Mouse (Mus musculus): Measurements from ENCODE around the gene Gp1ba. TPM values are rescaled to one million over a fixed set of nuclear protein-coding genes. Genes with fewer than 3 reads are reported as not detected.

Gene Gp1ba
- polyA plus RNA-seq (2015; fragmentation: Nextera tagmentation; extraction: Ambion mirVana): 0.05 and 0.06 TPM in 2 replicates

GRCm38 (mm10) chr11:70638714-70639278 is at the start of gene Gp1ba:
Gene Gp1ba (plus strand): TSS chr11:70639122.
- H3K27me3 ChIP-seq (replicated peaks; ENCODE audit: control insufficient read depth, insufficient read depth, low read length): no peaks in the 10 kb centered on the region
- no peak within 1 kb of the TSS for H3K27ac ChIP-seq (ENCODE audit: low read length)
- ATAC-seq: peak; percentile 23; the same call in 1 of the 2 replicates
- no peaks in the 10 kb centered on the region for H3K9me3 ChIP-seq (ENCODE audit: control insufficient read depth, low read length)
- no peak within 1 kb of the TSS for H3K9ac ChIP-seq (ENCODE audit: low read depth, low read length)
- H3K4me1 ChIP-seq (ENCODE audit: control insufficient read depth, insufficient read depth, low read length): no peaks in the 10 kb centered on the region
- H3K36me3 ChIP-seq (ENCODE audit: control insufficient read depth, insufficient read depth, low read length): no peaks in the 10 kb centered on the region
- H3K4me3 ChIP-seq (ENCODE audit: low read length): no peak within 1 kb of the TSS
- no peak within 1 kb of the TSS for H3K4me2 ChIP-seq (ENCODE audit: low read depth, low read length)
- 36% methylated on average over 5 of the region's 5 CpGs for WGBS

DNA sequence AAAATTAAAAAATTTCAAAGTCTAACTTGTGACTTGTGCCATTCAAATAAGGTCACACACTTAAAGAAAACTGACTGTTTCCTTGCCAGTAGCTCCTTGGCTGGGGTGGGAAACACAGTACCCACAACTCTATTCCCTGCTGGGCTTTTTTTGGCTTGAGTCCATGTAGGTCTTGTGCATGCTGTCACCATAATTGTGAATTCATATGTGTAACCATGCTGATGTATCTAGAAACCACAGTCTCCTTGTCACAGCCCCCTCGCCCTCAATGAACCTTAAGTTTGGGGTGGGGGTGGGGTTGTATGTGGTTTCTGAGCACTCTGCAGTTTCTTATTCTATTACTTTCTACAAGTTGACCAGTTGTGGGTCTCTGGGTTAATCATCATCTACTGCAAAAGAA is 47.2 kb upstream of the Gp1ba start:
- Histone ChIP-seq H3K36me3 (ENCODE audit: control insufficient read depth, insufficient read depth, low read length) (no peaks in the 10 kb centered on the region), H3K27ac (ENCODE audit: low read length) (no peak overlapping the region), H3K9ac (ENCODE audit: low read depth, low read length) (no peak overlapping the region), H3K27me3 (replicated peaks; ENCODE audit: control insufficient read depth, insufficient read depth, low read length) (no peaks in the 10 kb centered on the region), H3K4me2 (ENCODE audit: low read depth, low read length) (no peak overlapping the region), H3K4me3 (ENCODE audit: low read length) (no peak overlapping the region), H3K9me3 (ENCODE audit: control insufficient read depth, low read length) (no peaks in the 10 kb centered on the region), H3K4me1 (ENCODE audit: control insufficient read depth, insufficient read depth, low read length) (peaks cover 24% of the 10 kb centered on the region)
- whole genome bisulfite sequencing: 89% methylated on average over 1 of the region's 1 CpGs
- ATAC-seq: no peak

- H3K27me3 ChIP-seq (replicated peaks; ENCODE audit: control insufficient read depth, insufficient read depth, low read length): no peaks in the 10 kb centered on the region
- no peak overlapping the region for H3K4me2 ChIP-seq (ENCODE audit: low read depth, low read length)
- no peaks in the 10 kb centered on the region for H3K9me3 ChIP-seq (ENCODE audit: control insufficient read depth, low read length)
- no peak overlapping the region for H3K4me3 ChIP-seq (ENCODE audit: low read length)
- H3K27ac ChIP-seq (ENCODE audit: low read length): peak overlapping the region; percentile 14; the same call in 1 of the 2 replicates
- H3K4me1 ChIP-seq (ENCODE audit: control insufficient read depth, insufficient read depth, low read length): peaks cover 26% of the 10 kb centered on the region
- H3K36me3 ChIP-seq (ENCODE audit: control insufficient read depth, insufficient read depth, low read length): 0 out of 2 replicates have a peak, but pooled peaks cover 2% of the 10 kb centered on the region
- ATAC-seq: no peak
- 83% methylated on average over 15 of the region's 15 CpGs for WGBS
- H3K9ac ChIP-seq (ENCODE audit: low read depth, low read length): no peak overlapping the region
Measured at GRCm38 (mm10) chr11:70594253-70594989, 44.5 kb upstream of the Gp1ba start.

DNA sequence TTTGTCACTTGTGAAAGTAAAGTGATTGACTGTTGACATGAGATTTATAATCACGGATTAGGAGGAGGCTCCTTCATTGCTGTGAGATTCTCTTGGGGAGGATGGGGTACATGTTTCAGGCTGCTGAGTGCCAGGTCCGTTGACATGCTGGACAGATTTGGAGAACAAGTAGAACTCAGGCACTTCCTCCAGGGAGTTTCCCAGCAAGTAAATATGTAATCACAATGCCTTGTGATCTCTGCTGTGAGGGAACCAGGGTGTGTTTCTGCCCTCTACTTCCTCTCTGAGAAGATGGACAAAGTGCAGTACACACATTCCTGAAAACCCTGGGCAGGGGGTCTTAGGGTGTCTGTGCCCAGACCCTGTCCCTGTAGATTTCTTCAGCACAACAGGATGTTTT is 43.3 kb upstream of the Gp1ba start:
- ATAC-seq: peak; percentile 79

GRCm38 (mm10) chr11:70596094-70596493 is 42.8 kb upstream of the Gp1ba start:
- no peaks in the 10 kb centered on the region for H3K9me3 ChIP-seq (ENCODE audit: control insufficient read depth, low read length)
- H3K4me1 ChIP-seq (ENCODE audit: control insufficient read depth, insufficient read depth, low read length): peaks cover 26% of the 10 kb centered on the region
- H3K27ac ChIP-seq (ENCODE audit: low read length): peak overlapping the region; percentile 89
- 0 out of 2 replicates have a peak overlapping the region, but pooled peaks have one; percentile 11 for H3K4me2 ChIP-seq (ENCODE audit: low read depth, low read length)
- peak; percentile 74 for ATAC-seq
- 64% methylated on average over 4 of the region's 4 CpGs for WGBS
- H3K4me3 ChIP-seq (ENCODE audit: low read length): no peak overlapping the region
- peak overlapping the region; percentile 28; the same call in 1 of the 2 replicates for H3K9ac ChIP-seq (ENCODE audit: low read depth, low read length)
- no peaks in the 10 kb centered on the region for H3K27me3 ChIP-seq (replicated peaks; ENCODE audit: control insufficient read depth, insufficient read depth, low read length)
- 0 out of 2 replicates have a peak, but pooled peaks cover 3% of the 10 kb centered on the region for H3K36me3 ChIP-seq (ENCODE audit: control insufficient read depth, insufficient read depth, low read length)

More for the DNA sequence above, 43.3 kb upstream of the Gp1ba start:
- Histone ChIP-seq H3K36me3 (ENCODE audit: control insufficient read depth, insufficient read depth, low read length) (0 out of 2 replicates have a peak, but pooled peaks cover 3% of the 10 kb centered on the region), H3K4me2 (ENCODE audit: low read depth, low read length) (no peak overlapping the region), H3K4me1 (ENCODE audit: control insufficient read depth, insufficient read depth, low read length) (peaks cover 26% of the 10 kb centered on the region), H3K27ac (ENCODE audit: low read length) (peak overlapping the region; percentile 89), H3K9me3 (ENCODE audit: control insufficient read depth, low read length) (no peaks in the 10 kb centered on the region), H3K27me3 (replicated peaks; ENCODE audit: control insufficient read depth, insufficient read depth, low read length) (no peaks in the 10 kb centered on the region), H3K4me3 (ENCODE audit: low read length) (no peak overlapping the region), H3K9ac (ENCODE audit: low read depth, low read length) (no peak overlapping the region)
- 47% methylated on average over 2 of the region's 2 CpGs for WGBS

- H3K27ac ChIP-seq (ENCODE audit: low read length): no peak overlapping the region
- H3K9me3 ChIP-seq (ENCODE audit: control insufficient read depth, low read length): no peaks in the 10 kb centered on the region
- no peak overlapping the region for H3K4me2 ChIP-seq (ENCODE audit: low read depth, low read length)
- 85% methylated on average over 6 of the region's 6 CpGs for WGBS
- H3K27me3 ChIP-seq (replicated peaks; ENCODE audit: control insufficient read depth, insufficient read depth, low read length): no peaks in the 10 kb centered on the region
- H3K9ac ChIP-seq (ENCODE audit: low read depth, low read length): no peak overlapping the region
- H3K36me3 ChIP-seq (ENCODE audit: control insufficient read depth, insufficient read depth, low read length): 0 out of 2 replicates have a peak, but pooled peaks cover 3% of the 10 kb centered on the region
- no peak for ATAC-seq
- no peak overlapping the region for H3K4me3 ChIP-seq (ENCODE audit: low read length)
- peaks cover 26% of the 10 kb centered on the region for H3K4me1 ChIP-seq (ENCODE audit: control insufficient read depth, insufficient read depth, low read length)
Measured at GRCm38 (mm10) chr11:70597301-70597700, 41.6 kb upstream of the Gp1ba start.

- 85% methylated on average over 9 of the region's 9 CpGs for WGBS
- H3K4me1 ChIP-seq (ENCODE audit: control insufficient read depth, insufficient read depth, low read length): peaks cover 26% of the 10 kb centered on the region
- no peak overlapping the region for H3K4me3 ChIP-seq (ENCODE audit: low read length)
- no peaks in the 10 kb centered on the region for H3K9me3 ChIP-seq (ENCODE audit: control insufficient read depth, low read length)
- ATAC-seq: no peak
- no peak overlapping the region for H3K9ac ChIP-seq (ENCODE audit: low read depth, low read length)
- H3K27ac ChIP-seq (ENCODE audit: low read length): no peak overlapping the region
- H3K36me3 ChIP-seq (ENCODE audit: control insufficient read depth, insufficient read depth, low read length): 0 out of 2 replicates have a peak, but pooled peaks cover 3% of the 10 kb centered on the region
- H3K4me2 ChIP-seq (ENCODE audit: low read depth, low read length): no peak overlapping the region
- no peaks in the 10 kb centered on the region for H3K27me3 ChIP-seq (replicated peaks; ENCODE audit: control insufficient read depth, insufficient read depth, low read length)
Measured at GRCm38 (mm10) chr11:70598451-70598953, 40.4 kb upstream of the Gp1ba start.

GRCm38 (mm10) chr11:70605024-70605566 is 33.8 kb upstream of the Gp1ba start:
- peak; percentile 46; the same call in 1 of the 2 replicates for ATAC-seq
- H3K9ac ChIP-seq (ENCODE audit: low read depth, low read length): no peak overlapping the region
- no peak overlapping the region for H3K4me3 ChIP-seq (ENCODE audit: low read length)
- 0 out of 2 replicates have a peak, but pooled peaks cover 2% of the 10 kb centered on the region for H3K4me1 ChIP-seq (ENCODE audit: control insufficient read depth, insufficient read depth, low read length)
- H3K9me3 ChIP-seq (ENCODE audit: control insufficient read depth, low read length): no peaks in the 10 kb centered on the region
- H3K4me2 ChIP-seq (ENCODE audit: low read depth, low read length): no peak overlapping the region
- H3K36me3 ChIP-seq (ENCODE audit: control insufficient read depth, insufficient read depth, low read length): peaks cover 24% of the 10 kb centered on the region
- H3K27ac ChIP-seq (ENCODE audit: low read length): no peak overlapping the region
- H3K27me3 ChIP-seq (replicated peaks; ENCODE audit: control insufficient read depth, insufficient read depth, low read length): no peaks in the 10 kb centered on the region
- 53% methylated on average over 14 of the region's 14 CpGs for WGBS

GRCm38 (mm10) chr11:70606717-70607116 is 32.2 kb upstream of the Gp1ba start:
- Histone ChIP-seq H3K4me3 (ENCODE audit: low read length) (no peak overlapping the region), H3K9ac (ENCODE audit: low read depth, low read length) (no peak overlapping the region), H3K9me3 (ENCODE audit: control insufficient read depth, low read length) (no peaks in the 10 kb centered on the region), H3K4me2 (ENCODE audit: low read depth, low read length) (no peak overlapping the region), H3K27me3 (replicated peaks; ENCODE audit: control insufficient read depth, insufficient read depth, low read length) (no peaks in the 10 kb centered on the region), H3K4me1 (ENCODE audit: control insufficient read depth, insufficient read depth, low read length) (0 out of 2 replicates have a peak, but pooled peaks cover 2% of the 10 kb centered on the region), H3K36me3 (ENCODE audit: control insufficient read depth, insufficient read depth, low read length) (peaks cover 24% of the 10 kb centered on the region), H3K27ac (ENCODE audit: low read length) (no peak overlapping the region)
- no peak for ATAC-seq
- WGBS: 77% methylated on average over 12 of the region's 12 CpGs

Measured in intestine, embryonic 16.5 days (tissue).